Mouse (Mus musculus) lung, postnatal 0 days (tissue): ENCODE measurements around the gene Krt20. TPM values are rescaled to one million over a fixed set of nuclear protein-coding genes. Genes with fewer than 3 reads are reported as not detected.

Experiments
- ATAC-seq: fragments of 200-750 bp; cut with Nextera tagmentation; 2 replicates; pipeline ENCODE4 v1.8.0; 2017; ENCODE audit warnings: moderate library complexity
- DNase-seq: peaks from one replicate; pipeline ENCODE4 v3.0.0-alpha.2; 2016; ENCODE audit warnings: low spot score
- H3K27ac ChIP-seq: fragments of 300-500 bp; sonication (generic); 2 replicates; pipeline ENCODE4 v1.5.1; 2014; ENCODE audit warnings: antibody characterized with exemption, mild to moderate bottlenecking, low read length, mixed read lengths
- H3K27me3 ChIP-seq: fragments of 300-500 bp; sonication (generic); replicated peaks from 2 replicates; pipeline ENCODE4 v1.6.1; 2014; ENCODE audit warnings: low read length, mixed read lengths; ENCODE audit not compliant: insufficient read depth
- H3K36me3 ChIP-seq: fragments of 300-500 bp; sonication (generic); 2 replicates; pipeline ENCODE4 v1.6.1; 2014; ENCODE audit warnings: low read length, mixed read lengths; ENCODE audit not compliant: insufficient read depth
- H3K4me1 ChIP-seq: fragments of 300-500 bp; sonication (generic); 2 replicates; pipeline ENCODE4 v1.6.1; 2014; ENCODE audit warnings: antibody characterized with exemption, low read depth, low read length, mixed read lengths; ENCODE audit not compliant: insufficient read depth
- H3K4me2 ChIP-seq: fragments of 300-500 bp; sonication (generic); replicated peaks from 2 replicates; pipeline ENCODE4 v1.6.1; 2014; ENCODE audit warnings: low read depth, mild to moderate bottlenecking, low read length, moderate library complexity, mixed read lengths
- H3K4me3 ChIP-seq: fragments of 300-500 bp; sonication (generic); 2 replicates; pipeline ENCODE4 v1.5.1; 2014; ENCODE audit warnings: low read depth, low read length
- H3K9ac ChIP-seq: fragments of 300-500 bp; sonication (generic); replicated peaks from 2 replicates; pipeline ENCODE4 v1.6.1; 2014; ENCODE audit warnings: low read depth, mild to moderate bottlenecking
- H3K9me3 ChIP-seq: fragments of 300-500 bp; sonication (generic); 2 replicates; pipeline ENCODE4 v1.6.1; 2016; ENCODE audit warnings: low read length, mixed read lengths
- CTCF ChIP-seq: IDR thresholded peaks from 2 replicates; pipeline ENCODE4 v1.5.1; 2016; ENCODE audit warnings: antibody characterized with exemption, mild to moderate bottlenecking
- EP300 ChIP-seq: IDR thresholded peaks from 2 replicates; pipeline ENCODE4 v1.6.1; 2016; ENCODE audit warnings: antibody characterized with exemption, mild to moderate bottlenecking, control low read depth
- WGBS: fragments of 180-500 bp; shearing (Covaris S2); extraction: QIAGEN DNeasy Blood & Tissue Kit; methylation state at CpG from one replicate; pipeline ENCODE4 v1.1.7; 2014; 5-methylcytosine and 5-hydroxymethylcytosine counted together
- polyA plus RNA-seq: library from polyadenylated mRNA; unstranded; fragments of >200 nt; fragmentation: Nextera tagmentation; extraction: Ambion mirVana; gene quantifications from 2 replicates; pipeline ENCODE4 v1.2.1, GENCODE M21; 2015

Gene Krt20
- polyA plus RNA-seq, 1 experiment from 2014 or later = 0.31 TPM

- DNase-seq (peak; percentile 72), ATAC-seq (peak; percentile 65)
- Histone ChIP-seq H3K36me3 (no peaks in the 10 kb centered on the region), H3K27me3 (no peaks in the 10 kb centered on the region), H3K4me2 (no peak overlapping the region), H3K4me1 (no peaks in the 10 kb centered on the region), H3K4me3 (no peak overlapping the region), H3K9ac (no peak overlapping the region), H3K9me3 (no peaks in the 10 kb centered on the region), H3K27ac (peak overlapping the region; percentile 16)
- WGBS = 5% methylated on average over 7 of the region's 7 CpGs
- TF ChIP-seq CTCF = no peak
- no peak for TF ChIP-seq EP300
Measured at GRCm38 (mm10) chr11:99466316-99466715, 28.4 kb upstream of the Krt20 start.

- Histone ChIP-seq H3K4me1 (no peaks in the 10 kb centered on the region), H3K4me3 (no peak overlapping the region)
Measured at GRCm38 (mm10) chr11:99464836-99465235, 26.9 kb upstream of the Krt20 start.

GRCm38 (mm10) chr11:99463155-99463554, 25.2 kb upstream of the Krt20 start:
- H3K27ac ChIP-seq = no peak overlapping the region
- no peak overlapping the region for H3K4me3 ChIP-seq
- no peaks in the 10 kb centered on the region for H3K9me3 ChIP-seq
- no peaks in the 10 kb centered on the region for H3K36me3 ChIP-seq
- ATAC-seq = no peak
- H3K9ac ChIP-seq = no peak overlapping the region
- H3K4me2 ChIP-seq = no peak overlapping the region
- H3K27me3 ChIP-seq = no peaks in the 10 kb centered on the region
- 9% methylated on average over 8 of the region's 8 CpGs for WGBS
- H3K4me1 ChIP-seq = no peaks in the 10 kb centered on the region
- DNase-seq = peak; percentile 81
- no peak for TF ChIP-seq EP300
- TF ChIP-seq CTCF = peak; percentile 95

More at GRCm38 (mm10) chr11:99464836-99465235, 26.9 kb upstream of the Krt20 start:
- no peak overlapping the region for H3K4me2 ChIP-seq
- ATAC-seq = peak; percentile 13; the same call in 1 of the 2 replicates
- H3K9me3 ChIP-seq = no peaks in the 10 kb centered on the region
- no peak overlapping the region for H3K27ac ChIP-seq
- no peaks in the 10 kb centered on the region for H3K36me3 ChIP-seq
- peak; percentile 82 for TF ChIP-seq CTCF
- TF ChIP-seq EP300 = peak; percentile 26; the same call in 1 of the 2 replicates
- no peaks in the 10 kb centered on the region for H3K27me3 ChIP-seq
- H3K9ac ChIP-seq = no peak overlapping the region
- peak; percentile 86 for DNase-seq
- 3% methylated on average over 5 of the region's 5 CpGs for WGBS

GRCm38 (mm10) chr11:99461736-99462135, 23.8 kb upstream of the Krt20 start:
- H3K27ac ChIP-seq = no peak overlapping the region
- TF ChIP-seq CTCF (no peak), EP300 (no peak)
- no peak overlapping the region for H3K9ac ChIP-seq
- 62% methylated on average over 7 of the region's 7 CpGs for WGBS
- H3K4me2 ChIP-seq = no peak overlapping the region
- ATAC-seq (no peak), DNase-seq (no peak)
- H3K4me1 ChIP-seq = no peaks in the 10 kb centered on the region
- H3K27me3 ChIP-seq = no peaks in the 10 kb centered on the region
- no peaks in the 10 kb centered on the region for H3K9me3 ChIP-seq
- no peak overlapping the region for H3K4me3 ChIP-seq
- no peaks in the 10 kb centered on the region for H3K36me3 ChIP-seq

DNA sequence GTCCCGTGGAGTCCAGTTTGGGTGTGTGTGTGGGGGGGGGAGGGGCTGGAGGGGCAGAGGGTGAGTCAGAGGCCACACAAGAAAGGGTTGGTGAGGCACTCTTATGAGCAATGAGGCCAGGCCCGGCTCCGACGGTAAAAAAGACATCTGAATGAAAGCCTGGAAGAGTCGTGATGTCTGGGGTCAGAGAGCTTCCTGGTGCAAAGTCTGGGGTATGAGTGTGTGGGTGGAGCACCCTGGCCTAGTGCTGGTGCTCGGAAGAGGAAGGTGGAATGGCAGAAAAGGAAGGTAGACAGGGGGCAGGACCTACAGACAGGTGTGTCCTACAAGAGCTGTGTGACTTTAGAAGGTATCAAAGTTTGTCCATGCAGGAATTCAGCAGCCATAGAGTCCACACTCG, 20.9 kb upstream of the Krt20 start:
- ATAC-seq = no peak

DNA sequence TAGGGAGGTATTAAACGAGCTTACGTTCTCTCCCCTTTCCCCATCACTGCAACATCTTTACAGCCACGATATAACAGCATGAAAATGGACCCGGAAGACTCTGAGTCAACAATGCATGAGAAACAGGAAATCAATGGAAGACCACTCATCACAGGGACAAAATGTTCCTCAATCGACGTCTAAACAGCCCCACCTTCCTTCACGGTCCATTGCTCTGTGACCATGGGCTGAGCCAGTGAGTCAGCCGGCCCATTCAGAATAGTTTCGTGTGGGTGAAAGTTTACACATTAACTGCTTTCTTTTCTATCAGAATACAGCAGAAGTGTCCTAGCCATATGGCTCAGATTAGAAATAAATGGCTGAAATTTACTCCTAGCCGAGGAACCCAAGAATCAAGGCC, 16.8 kb upstream of the Krt20 start:
- no peaks in the 10 kb centered on the region for H3K36me3 ChIP-seq
- H3K4me2 ChIP-seq = no peak overlapping the region
- no peak for TF ChIP-seq CTCF
- no peak for TF ChIP-seq EP300
- no peak overlapping the region for H3K27ac ChIP-seq
- DNase-seq (no peak), ATAC-seq (no peak)
- WGBS = 76% methylated on average over 10 of the region's 10 CpGs
- H3K4me1 ChIP-seq = no peaks in the 10 kb centered on the region
- no peaks in the 10 kb centered on the region for H3K27me3 ChIP-seq
- H3K9ac ChIP-seq = no peak overlapping the region
- H3K9me3 ChIP-seq = no peaks in the 10 kb centered on the region
- H3K4me3 ChIP-seq = no peak overlapping the region

More for the DNA sequence above, 20.9 kb upstream of the Krt20 start:
- no peak for TF ChIP-seq EP300
- no peak for TF ChIP-seq CTCF
- no peaks in the 10 kb centered on the region for H3K36me3 ChIP-seq
- no peaks in the 10 kb centered on the region for H3K9me3 ChIP-seq
- WGBS = 42% methylated on average over 7 of the region's 7 CpGs
- H3K4me2 ChIP-seq = no peak overlapping the region
- no peaks in the 10 kb centered on the region for H3K4me1 ChIP-seq
- no peak overlapping the region for H3K9ac ChIP-seq
- H3K27me3 ChIP-seq = no peaks in the 10 kb centered on the region
- DNase-seq = no peak
- H3K27ac ChIP-seq = no peak overlapping the region
- H3K4me3 ChIP-seq = no peak overlapping the region

- no peak for DNase-seq
- Histone ChIP-seq H3K4me1 (no peaks in the 10 kb centered on the region), H3K4me3 (no peak overlapping the region), H3K4me2 (no peak overlapping the region), H3K27ac (no peak overlapping the region), H3K27me3 (no peaks in the 10 kb centered on the region), H3K36me3 (no peaks in the 10 kb centered on the region), H3K9me3 (no peaks in the 10 kb centered on the region), H3K9ac (no peak overlapping the region)
- TF ChIP-seq CTCF = no peak
- no peak for TF ChIP-seq EP300
- ATAC-seq = no peak
- 69% methylated on average over 4 of the region's 4 CpGs for WGBS
Measured at GRCm38 (mm10) chr11:99454044-99454443, 16.1 kb upstream of the Krt20 start.
